Mouse (Mus musculus) liver, adult 2 months (tissue): ENCODE measurements around the gene Leng1.

Experiments used
- CTCF ChIP-seq: fragments of 200-500 bp; IDR thresholded peaks from 2 replicates; pipeline ENCODE4 v1.5.1; 2011; ENCODE audit warnings: low read depth, low read length, control low read depth
- POLR2A ChIP-seq: fragments of 200-500 bp; IDR thresholded peaks from 2 replicates; pipeline ENCODE4 v1.6.1; 2011; ENCODE audit warnings: low read length, control low read depth; ENCODE audit not compliant: insufficient read depth; ENCODE audit errors: extremely low read depth

- no peak for TF ChIP-seq POLR2A
- no peak for TF ChIP-seq CTCF
Measured at GRCm38 (mm10) chr7:3709000-3709399, 43.4 kb upstream of the Leng1 start.
